Mouse (Mus musculus): ENCODE measurements at regions not wholly inside any gene's neighbourhood (a gene's known extent, or its start where the extent isn't known, plus 50 kb on each side); places are given as distances from the start of the nearest gene placed in this dataset.
A peak's percentile ranks its signal among the peaks of the same experiment; 100 is the strongest.

DNA sequence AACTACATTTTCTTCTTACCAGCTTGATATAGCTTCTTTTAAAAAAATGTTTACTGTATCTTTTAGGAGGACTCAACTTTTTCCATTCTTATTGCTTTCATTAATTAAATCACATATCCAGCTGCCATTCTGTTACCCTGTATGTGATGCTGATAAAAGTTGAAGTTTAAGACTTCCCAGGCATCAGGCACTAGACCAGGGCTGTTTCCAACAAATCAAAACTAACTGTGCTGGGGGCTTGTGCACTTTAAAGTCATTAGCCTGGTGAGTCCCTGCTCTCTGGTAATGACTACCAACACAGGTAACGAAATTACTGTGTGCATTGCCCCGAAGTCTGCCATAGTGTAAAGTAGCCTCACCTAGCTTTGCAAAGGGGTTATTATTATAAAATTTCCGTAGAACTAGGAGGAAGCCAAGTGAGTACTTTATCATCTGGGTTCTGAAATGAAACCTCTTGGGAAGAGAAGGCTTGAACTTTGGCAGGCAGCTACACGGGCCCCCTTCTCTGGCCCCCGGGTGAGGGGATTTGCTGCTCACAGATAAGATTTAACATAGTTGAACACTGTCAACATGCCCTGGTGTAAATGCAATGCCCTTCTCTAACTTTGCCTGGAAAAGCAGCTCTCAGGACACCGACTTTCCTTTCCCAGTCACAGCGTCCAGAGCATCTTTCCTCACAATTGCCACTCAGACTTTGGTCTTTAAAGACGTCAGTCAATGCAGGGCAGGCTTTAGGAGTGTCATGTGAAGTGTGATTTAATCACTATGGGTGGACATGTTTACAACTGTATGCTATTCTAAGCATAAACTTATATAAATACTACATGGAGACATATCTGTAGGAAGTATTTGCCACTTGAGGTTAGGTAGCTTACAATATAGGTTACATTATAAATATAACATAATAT lies 122.1 kb upstream of the Tab2 start:
- no peak for ATAC-seq (replicated peaks; ENCODE audit: poor library complexity)

DNA sequence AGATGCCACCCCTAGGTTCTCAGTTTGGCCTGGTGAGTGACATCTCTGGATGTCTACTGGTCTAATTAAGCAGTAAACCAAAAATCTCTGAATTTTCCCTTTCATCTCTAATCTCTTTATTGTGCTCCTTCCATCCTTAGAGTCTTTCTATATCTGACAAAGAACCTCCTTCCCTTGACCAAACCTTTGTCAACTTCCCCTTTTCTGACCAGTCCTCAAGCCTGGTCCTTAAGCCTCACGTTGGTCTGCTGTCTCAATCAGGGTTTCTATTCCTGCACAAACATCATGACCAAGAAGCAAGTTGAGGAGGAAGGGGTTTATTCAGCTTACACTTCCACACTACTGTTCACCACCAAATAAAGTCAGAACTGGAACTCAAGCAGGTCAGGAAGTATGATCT lies 116.4 kb upstream of the Tab2 start:
- peak; percentile 49 for ATAC-seq (replicated peaks; ENCODE audit: poor library complexity)

DNA sequence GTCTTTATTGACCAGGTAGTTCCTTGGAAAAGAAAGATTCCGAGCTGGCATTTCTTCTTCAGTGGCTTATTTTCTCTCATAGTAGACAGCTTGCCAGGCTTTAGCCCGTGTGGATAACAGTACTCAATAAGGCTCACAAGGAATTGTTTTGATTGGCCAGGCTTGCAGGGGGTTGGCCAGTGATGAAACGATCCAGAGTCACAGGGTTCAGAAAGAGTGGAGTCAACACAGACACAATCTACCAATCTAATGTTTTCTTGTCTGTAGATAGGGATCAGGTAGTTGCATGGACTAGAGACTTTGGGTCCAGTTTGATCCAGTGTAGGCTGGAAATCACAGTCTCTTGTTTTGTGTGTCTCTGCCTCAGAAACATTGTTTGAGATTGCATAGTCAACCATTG lies 115.8 kb upstream of the Tab2 start:
- no peak for ATAC-seq (replicated peaks; ENCODE audit: poor library complexity)

DNA sequence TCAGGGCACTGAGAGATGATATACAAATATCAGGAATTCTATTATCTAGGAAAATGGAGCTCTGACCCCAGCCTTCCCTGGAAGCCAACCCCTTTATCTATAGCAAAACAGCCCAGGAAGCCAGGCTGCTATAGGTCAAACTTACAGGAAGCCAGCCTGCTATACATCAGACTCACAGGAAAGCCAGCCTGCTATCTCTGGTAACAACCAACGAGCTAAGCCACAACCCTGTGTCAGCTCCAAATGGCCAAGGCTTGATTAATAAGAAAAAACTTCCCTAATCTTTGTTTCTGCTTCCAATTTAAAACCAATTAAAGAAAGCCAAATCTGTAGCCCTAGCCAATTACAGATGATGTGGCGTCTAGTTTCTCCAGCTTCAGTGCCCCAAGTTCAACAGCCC lies 114.4 kb upstream of the Tab2 start:
- peak; percentile 56 for ATAC-seq (replicated peaks; ENCODE audit: poor library complexity)

DNA sequence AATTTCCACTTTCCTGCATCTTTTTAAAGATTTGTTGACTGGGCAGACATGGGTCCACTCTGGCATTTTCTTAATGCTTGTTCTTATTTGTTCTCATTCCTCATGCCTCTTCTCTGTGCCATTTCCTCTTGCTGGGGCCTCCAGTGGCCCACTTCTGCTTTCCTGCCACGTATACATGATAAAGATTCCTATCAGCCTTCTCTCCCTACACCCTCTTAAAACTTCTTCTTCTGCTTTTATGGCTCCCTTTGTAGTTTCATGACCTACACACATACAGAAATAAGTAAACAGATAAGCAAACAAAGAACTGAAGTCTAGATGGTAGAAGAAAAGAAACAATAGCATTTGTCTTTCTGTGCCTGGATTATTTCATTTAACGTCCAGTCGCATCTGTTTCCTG lies 110.9 kb upstream of the Tab2 start:
- peak; percentile 71 for ATAC-seq (replicated peaks; ENCODE audit: poor library complexity)

DNA sequence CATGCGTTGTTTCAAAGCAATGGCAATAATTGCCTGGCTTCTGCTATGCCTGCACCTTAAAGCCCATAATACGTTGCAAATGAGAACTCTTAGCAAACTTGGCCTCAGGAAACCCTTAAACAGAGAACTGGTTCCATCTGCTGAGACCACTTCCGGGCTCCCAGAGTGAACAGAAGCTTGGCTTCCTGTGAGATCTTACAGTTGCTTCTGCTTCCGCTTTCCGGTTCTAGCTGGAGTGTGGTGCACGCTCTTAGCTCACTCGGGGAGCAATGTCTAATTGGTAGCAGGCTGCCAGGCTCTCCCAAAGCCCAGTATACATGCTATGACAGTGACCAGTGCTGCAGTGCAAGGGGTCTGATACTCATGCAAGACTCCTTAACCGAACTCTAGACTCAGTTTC lies 109.7 kb upstream of the Tab2 start:
- peak; percentile 84 for ATAC-seq (replicated peaks; ENCODE audit: poor library complexity)

DNA sequence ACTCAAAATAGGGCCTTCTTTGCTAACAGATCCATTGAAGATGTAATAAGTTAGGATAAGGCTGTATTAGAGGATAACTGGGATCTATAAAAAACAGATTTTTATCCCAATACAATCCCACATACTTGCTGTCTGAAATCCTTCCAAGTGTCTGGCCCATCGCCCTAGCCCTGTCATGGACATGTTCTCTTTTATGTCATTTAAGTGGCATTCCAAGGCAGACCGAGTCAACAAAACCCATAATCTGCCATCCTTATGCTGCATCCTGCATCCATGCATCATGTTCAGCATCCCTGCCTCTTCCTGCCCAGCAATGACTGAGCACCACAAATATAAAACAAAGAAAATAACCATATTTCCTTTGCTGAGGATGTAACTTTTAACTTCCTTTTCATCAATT lies 108.3 kb upstream of the Tab2 start:
- ATAC-seq (replicated peaks; ENCODE audit: poor library complexity): no peak

DNA sequence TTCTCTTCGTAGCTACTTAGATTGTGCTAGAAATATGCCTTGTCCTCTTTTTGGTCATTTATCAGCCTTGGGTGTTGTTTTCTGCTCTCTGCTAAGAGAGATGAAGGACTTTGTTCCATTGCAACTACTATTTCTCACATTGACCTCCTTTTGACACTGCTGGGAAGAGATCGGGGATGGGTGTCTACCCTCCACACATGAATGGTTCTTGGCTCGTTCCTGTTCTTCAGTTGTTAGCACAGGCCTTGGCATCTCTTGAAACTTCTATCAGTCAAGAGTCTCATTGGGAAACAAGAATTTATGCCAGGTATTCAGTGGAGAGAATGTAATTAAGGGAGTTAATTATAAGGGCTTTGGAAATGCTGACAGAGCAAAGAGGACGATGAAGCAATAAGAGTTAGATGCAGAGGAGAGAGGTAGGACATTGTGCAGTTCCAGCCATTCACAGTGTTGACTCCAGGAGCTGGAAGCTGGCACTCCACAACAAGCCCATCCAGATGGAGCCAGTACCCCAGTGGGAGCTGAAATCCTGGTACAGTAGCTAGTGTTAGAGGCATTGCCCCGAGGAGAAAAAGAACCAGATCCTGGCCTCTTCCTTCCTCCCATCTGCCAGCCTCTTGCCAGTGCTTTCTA lies 107.5 kb upstream of the Tab2 start:
- no peak for ATAC-seq (replicated peaks; ENCODE audit: poor library complexity)

DNA sequence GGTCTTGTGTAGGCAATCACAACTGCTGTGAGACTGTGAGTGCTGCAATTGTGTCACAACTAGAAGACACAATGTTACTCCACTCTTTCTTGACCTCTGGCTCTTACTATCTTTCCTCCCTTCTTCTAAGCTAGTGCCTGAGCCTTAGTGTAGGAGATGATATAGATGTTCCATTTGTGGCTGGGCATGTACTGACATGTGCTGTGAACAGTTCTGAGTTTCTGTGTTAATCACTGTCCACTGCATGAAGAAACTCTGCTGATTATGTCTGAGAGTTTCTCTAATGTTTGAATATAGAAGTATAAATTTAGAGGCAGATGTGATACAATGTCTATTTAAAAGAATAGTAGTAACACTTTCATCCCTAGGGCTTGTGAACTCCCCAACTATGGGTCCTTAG lies 105.0 kb upstream of the Tab2 start:
- ATAC-seq (replicated peaks; ENCODE audit: poor library complexity): no peak

DNA sequence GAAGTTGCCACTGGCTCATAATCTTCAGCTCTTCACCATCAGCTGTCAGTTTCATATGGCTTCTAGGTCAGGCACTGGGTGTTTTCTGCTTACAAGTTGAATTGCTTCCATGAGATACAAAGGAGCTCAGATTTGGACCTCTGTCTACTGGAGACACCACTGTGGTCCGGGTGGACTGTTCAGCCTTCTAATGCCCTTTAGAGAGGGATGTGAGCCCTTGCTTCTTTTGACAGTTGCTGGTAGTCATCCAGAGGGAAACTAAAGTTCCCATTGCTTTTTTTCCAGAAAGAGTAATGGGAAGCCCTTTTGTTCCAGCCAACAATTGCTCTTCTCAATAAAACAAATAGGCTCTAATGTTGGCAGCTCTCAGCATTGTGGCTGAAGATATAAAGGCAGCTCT lies 103.7 kb upstream of the Tab2 start:
- no peak for ATAC-seq (replicated peaks; ENCODE audit: poor library complexity)

DNA sequence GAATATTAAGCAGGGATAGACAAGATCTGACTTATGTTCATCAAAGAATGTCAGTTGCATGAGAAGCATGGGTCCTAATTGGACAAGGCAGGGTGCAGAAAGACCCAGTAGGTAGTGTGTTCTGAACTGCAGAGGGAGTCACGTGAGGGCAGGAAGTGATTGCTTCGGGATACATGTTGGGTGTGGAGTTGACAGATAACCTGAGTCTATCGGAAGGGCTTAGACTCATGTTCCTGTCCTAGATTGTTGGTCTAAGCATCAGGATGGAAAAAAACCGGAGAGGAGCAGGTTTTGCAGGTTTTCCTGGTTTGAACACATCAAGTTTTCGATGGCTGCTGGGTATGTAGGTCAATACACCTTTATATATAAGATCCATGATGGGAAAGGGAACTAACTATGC lies 101.8 kb upstream of the Tab2 start:
- ATAC-seq (replicated peaks; ENCODE audit: poor library complexity): no peak

DNA sequence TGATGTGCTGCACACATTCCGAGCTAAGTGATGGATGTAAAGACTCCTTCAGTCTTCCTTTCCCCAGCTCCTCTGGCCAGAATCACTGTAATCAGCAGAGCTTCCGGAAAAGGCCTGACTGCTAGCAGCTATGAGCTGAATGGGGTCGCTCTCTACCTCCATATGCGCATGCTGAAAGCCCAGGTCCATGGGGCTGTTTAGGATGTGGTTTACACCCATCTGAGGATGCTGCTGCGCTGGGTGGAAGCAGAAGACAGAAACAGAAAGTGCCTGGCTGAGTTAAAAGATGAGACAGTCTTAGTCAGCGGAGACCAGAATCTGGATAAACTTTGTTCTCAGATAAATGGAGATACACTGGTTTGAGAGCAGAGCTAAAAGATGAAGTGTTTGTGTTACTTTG lies 99.3 kb upstream of the Tab2 start:
- ATAC-seq (replicated peaks; ENCODE audit: poor library complexity): peak; percentile 92

DNA sequence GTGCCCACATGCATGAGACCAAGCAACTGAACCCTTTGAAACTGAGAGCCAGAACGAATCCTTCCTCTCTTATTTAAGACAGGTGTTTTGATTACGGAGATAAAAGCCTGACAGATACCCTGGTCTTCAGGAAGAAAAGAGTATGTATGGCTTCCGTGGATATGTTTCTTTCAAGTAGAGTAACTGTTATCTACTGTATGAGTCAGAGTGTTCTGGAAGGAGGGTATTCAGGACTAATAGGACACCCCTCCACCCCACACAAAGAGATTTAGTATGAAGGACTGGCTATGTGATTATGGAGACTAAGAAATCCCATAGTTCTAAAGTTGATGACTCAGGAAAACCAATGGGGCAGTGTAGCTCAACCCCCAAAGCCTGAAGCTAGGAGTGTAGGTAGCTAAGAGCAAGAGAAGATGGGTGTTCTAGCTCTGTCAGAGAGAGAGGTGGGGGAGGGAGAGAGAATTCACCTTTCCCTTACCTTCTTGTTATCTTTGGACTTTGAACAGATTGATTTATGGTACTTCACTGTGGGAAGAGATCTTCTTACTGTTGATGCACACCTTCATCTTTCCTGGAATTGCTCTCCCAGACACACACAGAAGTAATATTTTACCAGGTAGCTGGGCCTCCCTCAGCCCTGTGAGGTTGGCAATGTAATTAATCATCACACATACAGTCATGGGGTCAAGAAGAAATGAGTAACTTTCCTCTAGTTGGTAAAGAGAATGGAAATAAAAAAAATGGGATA lies 87.6 kb upstream of the Tab2 start:
- ATAC-seq (replicated peaks; ENCODE audit: poor library complexity): no peak

DNA sequence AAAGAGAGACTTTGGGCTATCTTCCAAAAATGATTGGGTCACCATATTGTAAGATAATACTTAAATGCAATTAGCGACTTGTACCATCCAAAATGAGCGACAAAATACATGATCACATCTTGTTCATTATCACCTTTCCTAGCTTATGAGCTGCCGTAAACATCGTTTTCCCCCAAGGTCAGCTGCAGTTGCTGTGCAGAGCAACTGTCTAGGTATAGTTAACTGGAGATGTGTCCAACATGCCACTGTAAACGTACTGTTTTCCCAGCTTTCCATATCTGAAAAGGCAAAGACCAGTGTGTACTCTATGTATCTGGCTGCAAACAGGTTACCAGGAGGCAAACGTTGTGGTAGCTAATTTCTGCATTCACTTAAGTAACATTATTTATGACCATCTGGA lies 86.3 kb upstream of the Tab2 start:
- ATAC-seq (replicated peaks; ENCODE audit: poor library complexity): no peak

DNA sequence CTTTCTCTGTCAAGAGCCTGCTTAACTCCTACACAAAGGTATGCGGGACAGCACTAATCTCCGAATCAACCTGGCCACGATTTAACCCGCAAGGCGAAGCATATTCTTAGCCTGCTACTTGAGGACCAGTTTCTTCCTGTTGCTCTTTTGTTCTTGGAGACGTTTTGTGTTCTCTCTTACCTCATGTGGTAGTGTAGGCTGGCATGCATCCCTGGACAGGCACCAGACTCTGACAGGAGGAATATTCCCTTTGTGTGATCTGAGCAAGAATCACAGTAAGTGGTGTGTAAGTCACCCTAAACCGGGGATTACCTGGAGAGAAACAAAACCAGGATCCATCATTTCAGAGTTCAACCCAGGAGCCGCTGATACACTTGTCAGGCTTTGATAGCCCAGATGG lies 85.8 kb upstream of the Tab2 start:
- ATAC-seq (replicated peaks; ENCODE audit: poor library complexity): no peak

DNA sequence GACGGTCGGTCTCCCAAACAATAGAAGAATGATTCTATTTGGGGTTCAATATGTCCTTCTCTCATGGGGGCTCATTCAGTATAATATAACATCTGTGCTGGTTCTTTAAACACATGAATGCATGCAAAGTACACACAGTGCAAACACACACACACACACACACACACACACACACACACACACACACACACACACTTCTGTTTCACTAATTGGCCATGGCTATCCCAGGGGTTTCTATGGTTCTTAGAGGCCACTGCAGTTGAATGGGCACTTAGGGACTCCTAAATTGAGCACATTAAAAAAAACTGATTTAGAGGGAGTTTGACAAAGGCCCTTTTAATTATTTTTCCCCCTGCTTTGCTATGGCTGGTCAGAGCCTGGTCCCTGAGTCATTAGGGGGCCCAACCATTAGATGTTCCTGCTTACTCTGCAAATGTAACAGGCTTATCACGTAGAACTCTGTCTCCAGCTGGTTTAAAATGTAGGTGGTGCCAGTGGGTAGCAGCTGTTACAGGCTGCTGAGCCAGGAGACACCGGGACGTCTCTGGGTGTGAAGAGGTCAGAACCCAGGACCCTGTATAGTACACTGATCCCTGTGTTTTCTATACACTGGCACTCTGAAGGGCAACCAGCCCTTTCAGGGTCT lies 82.1 kb upstream of the Tab2 start:
- peak; percentile 78 for ATAC-seq (replicated peaks; ENCODE audit: poor library complexity)

DNA sequence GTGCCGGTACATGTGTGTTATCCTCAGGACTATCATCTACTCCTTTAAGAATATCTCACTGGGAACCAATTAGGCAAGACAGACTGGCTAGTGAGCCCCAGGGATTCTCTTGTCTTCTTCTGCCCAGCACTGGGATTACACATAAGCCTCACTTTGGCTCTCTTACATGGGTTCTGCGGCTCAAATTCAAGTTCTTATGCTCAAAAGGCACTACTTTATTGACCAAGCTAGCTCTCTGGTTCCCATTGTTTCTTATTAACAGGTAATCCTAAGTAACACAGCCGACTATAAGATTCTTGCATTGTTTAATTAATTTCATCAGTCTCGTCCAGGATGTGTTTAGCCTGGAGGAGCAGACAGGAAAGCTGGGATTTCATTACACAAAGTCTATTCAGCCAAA lies 80.3 kb upstream of the Tab2 start:
- no peak for ATAC-seq (replicated peaks; ENCODE audit: poor library complexity)

DNA sequence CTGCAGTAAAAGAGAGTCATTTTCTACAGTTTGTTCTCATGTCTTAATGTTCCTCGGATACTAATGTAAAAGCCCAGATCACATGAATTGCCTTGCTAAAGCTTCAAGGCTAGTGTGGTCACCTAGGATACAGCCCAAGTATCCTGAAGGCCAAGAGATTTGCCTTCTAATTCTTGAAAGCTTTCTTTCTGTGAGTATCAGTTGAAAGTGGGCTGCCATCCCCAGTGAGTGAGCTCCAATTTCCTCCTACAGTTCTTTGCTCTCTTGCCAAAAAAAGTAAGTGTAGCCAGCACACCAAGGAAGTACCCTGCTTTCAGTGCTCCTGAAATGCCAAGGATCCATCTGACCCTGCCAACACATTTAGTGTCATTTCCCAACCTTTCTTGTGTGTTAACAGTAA lies 79.3 kb upstream of the Tab2 start:
- ATAC-seq (replicated peaks; ENCODE audit: poor library complexity): no peak

DNA sequence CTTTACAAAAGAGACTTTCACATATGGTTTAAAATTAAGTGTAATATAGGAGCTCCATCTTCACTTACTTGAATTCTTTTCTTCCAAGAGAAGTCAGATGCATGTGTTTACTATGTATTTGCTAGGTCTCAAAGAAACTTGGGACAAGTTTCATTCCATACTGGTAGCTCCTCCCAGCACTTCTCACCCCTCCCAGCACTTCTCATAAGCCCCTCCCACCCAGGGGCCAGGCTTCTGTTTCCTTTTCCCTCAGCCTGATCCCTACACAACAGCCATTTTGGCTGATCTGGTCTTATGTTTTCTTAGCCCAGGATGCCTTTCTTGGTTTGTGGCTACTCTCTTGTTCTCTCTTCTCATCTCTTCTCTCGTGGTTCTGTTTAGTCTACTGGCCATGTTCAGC lies 76.2 kb upstream of the Tab2 start:
- ATAC-seq (replicated peaks; ENCODE audit: poor library complexity): peak; percentile 74; the same call in 1 of the 2 replicates

DNA sequence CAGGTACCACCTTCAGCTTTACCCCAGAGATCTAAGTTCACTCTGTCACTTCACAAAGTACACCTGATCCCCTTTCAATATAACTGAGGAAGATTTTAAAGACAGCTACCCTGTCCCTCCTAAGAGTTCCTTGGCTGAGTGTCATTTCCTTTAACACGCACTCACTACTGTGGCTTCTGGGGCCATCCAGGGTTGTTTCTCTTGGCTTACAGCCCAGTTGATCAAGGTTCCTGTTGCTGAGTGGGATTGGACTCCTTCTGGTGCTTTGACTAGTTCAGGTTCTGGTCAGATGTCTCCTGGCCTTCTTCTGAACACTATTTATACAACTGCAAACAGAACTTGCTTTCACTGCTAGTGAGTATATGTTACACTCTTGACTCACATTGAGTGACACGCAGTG lies 72.8 kb upstream of the Tab2 start:
- peak; percentile 46; the same call in 1 of the 2 replicates for ATAC-seq (replicated peaks; ENCODE audit: poor library complexity)

DNA sequence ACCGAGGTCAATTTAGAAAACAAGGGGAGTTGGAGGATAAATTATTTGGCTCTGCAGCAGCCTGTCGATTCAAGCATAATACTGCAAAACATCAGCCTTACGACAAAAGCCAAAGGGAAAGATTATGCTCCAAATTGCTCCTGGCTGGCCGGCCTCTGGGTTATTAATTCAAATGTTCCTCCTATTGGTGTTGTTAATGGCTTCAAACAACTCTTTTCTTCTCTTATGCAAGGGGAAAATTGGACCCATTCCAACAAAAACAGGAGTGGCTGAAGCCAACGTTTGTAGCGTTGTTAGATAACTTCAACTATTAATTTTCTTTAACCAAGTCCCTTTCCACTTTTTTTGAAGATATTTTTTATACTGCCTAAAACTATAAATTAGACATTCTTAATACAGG lies 71.0 kb upstream of the Tab2 start:
- ATAC-seq (replicated peaks; ENCODE audit: poor library complexity): peak; percentile 35; the same call in 1 of the 2 replicates

Data from megakaryocyte progenitor cell, adult 5-6 weeks (primary cell).